Mouse (Mus musculus) ES-E14 (cell line): ENCODE results near the gene Alk. TPM values are rescaled to one million over a fixed set of nuclear protein-coding genes. Genes with fewer than 3 reads are reported as not detected.

Experiments
- DNase-seq: peaks from one replicate; pipeline ENCODE4 v3.0.0-alpha.2; 2013; ENCODE audit warnings: low read depth, low spot score
- H3K27ac ChIP-seq: 2 replicates; pipeline ENCODE4 v1.5.1; 2012; ENCODE audit warnings: low read depth, mild to moderate bottlenecking, low read length, moderate library complexity, mixed read lengths; ENCODE audit not compliant: poor library complexity, insufficient read depth, severe bottlenecking
- H3K36me3 ChIP-seq: 2 replicates; pipeline ENCODE4 v1.6.1; 2012; ENCODE audit warnings: mild to moderate bottlenecking, low read length, moderate library complexity, mixed read lengths; ENCODE audit not compliant: control insufficient read depth, poor library complexity, insufficient read depth, severe bottlenecking
- H3K4me1 ChIP-seq, 2 experiments: fragments of 150-350 bp in 1 of 2; sonication (generic) in 1 of 2; 2 replicates each; pipeline ENCODE4 v1.6.1; 2012; ENCODE audit warnings: low read length in 2 of 2, mild to moderate bottlenecking in 1 of 2, mixed read lengths in 1 of 2; ENCODE audit not compliant: control insufficient read depth in 2 of 2, insufficient read depth in 2 of 2, poor library complexity in 1 of 2
- H3K4me3 ChIP-seq, 2 experiments: fragments of 150-350 bp in 1 of 2; sonication (generic) in 1 of 2; 2 replicates each; pipeline ENCODE4 v1.5.1; 2012; ENCODE audit warnings: low read length in 2 of 2, low read depth in 1 of 2, mild to moderate bottlenecking in 1 of 2, mixed read lengths in 1 of 2; ENCODE audit not compliant: insufficient read depth in 1 of 2, poor library complexity in 1 of 2, severe bottlenecking in 1 of 2
- H3K9ac ChIP-seq: 2 replicates; pipeline ENCODE4 v1.6.1; 2012; ENCODE audit warnings: low read depth, mild to moderate bottlenecking, low read length, mixed read lengths; ENCODE audit not compliant: poor library complexity, insufficient read depth, severe bottlenecking
- H3K9me3 ChIP-seq: fragments of 150-350 bp; sonication (generic); 2 replicates; pipeline ENCODE4 v1.6.1; 2012; ENCODE audit warnings: low read depth, mild to moderate bottlenecking, low read length; ENCODE audit not compliant: control insufficient read depth, insufficient read depth
- CHD2 ChIP-seq: IDR thresholded peaks from 2 replicates; pipeline ENCODE4 v1.6.1; 2014; ENCODE audit warnings: mild to moderate bottlenecking, low read depth, low read length, inconsistent platforms
- HCFC1 ChIP-seq: IDR thresholded peaks from 2 replicates; pipeline ENCODE4 v1.6.1; 2012; ENCODE audit warnings: low read length, inconsistent platforms, borderline replicate concordance; ENCODE audit not compliant: insufficient read depth
- MAFK ChIP-seq: IDR thresholded peaks from 2 replicates; pipeline ENCODE4 v1.6.1; 2014; ENCODE audit warnings: mild to moderate bottlenecking, low read depth, low read length, inconsistent platforms; ENCODE audit not compliant: insufficient read depth
- ZC3H11A ChIP-seq: IDR thresholded peaks from 2 replicates; pipeline ENCODE4 v1.6.1; 2012; ENCODE audit warnings: low read depth, mild to moderate bottlenecking, inconsistent platforms, low read length, borderline replicate concordance
- ZNF384 ChIP-seq: IDR thresholded peaks from 2 replicates; pipeline ENCODE4 v1.6.1; 2012; ENCODE audit warnings: low read depth, low read length, inconsistent platforms
- in situ Hi-C, 2 experiments: fragments of 600-800 bp; cut with MboI; formaldehyde crosslinking; loops; one replicate each; pipeline ENCODE4 v1.15.1; 2025; ENCODE audit warnings: low sequenced_read_pairs in 2 of 2, inconsistent platforms in 1 of 2; ENCODE audit not compliant: unreplicated experiment in 2 of 2
- total RNA-seq: library from RNA; depleted of rRNA; stranded (reverse); fragments of 300-350 nt; gene quantifications from 2 replicates; pipeline ENCODE4 v1.2.3, GENCODE M21; 2012

Gene Alk
- total RNA-seq, 1 experiment = 0.58 TPM

GRCm38 (mm10) chr17:72023323-72023722, 581.1 kb downstream of the Alk start:
- no peak overlapping the region for H3K4me3 ChIP-seq
- no peak for DNase-seq
- H3K27ac ChIP-seq = no peak overlapping the region
- in situ Hi-C loops = no loop called here
- no peaks in the 10 kb centered on the region for H3K9me3 ChIP-seq
- TF ChIP-seq ZNF384 (no peak), HCFC1 (no peak), ZC3H11A (no peak), CHD2 (no peak), MAFK (no peak)
- no peaks in the 10 kb centered on the region for H3K36me3 ChIP-seq
- H3K4me1 ChIP-seq = no peaks in the 10 kb centered on the region
- H3K9ac ChIP-seq = no peak overlapping the region

GRCm38 (mm10) chr17:72021733-72022669, 582.4 kb downstream of the Alk start:
- Histone ChIP-seq H3K9me3 (no peaks in the 10 kb centered on the region), H3K27ac (no peak overlapping the region), H3K9ac (no peak overlapping the region), H3K36me3 (no peaks in the 10 kb centered on the region), H3K4me3 (no peak overlapping the region), H3K4me1 (no peaks in the 10 kb centered on the region)
- in situ Hi-C loops = no loop called here
- no peak for DNase-seq
- no peak for TF ChIP-seq HCFC1
- TF ChIP-seq CHD2 = no peak
- no peak for TF ChIP-seq MAFK
- TF ChIP-seq ZC3H11A = no peak
- no peak for TF ChIP-seq ZNF384

GRCm38 (mm10) chr17:72017329-72017728, 587.1 kb downstream of the Alk start:
- Histone ChIP-seq H3K4me1 (no peaks in the 10 kb centered on the region), H3K36me3 (no peaks in the 10 kb centered on the region), H3K27ac (no peak overlapping the region), H3K9ac (no peak overlapping the region), H3K4me3 (no peak overlapping the region), H3K9me3 (no peaks in the 10 kb centered on the region)
- DNase-seq = no peak
- in situ Hi-C loops = no loop called here
- TF ChIP-seq HCFC1 (no peak), ZC3H11A (no peak), CHD2 (no peak)

- H3K9ac ChIP-seq = no peak overlapping the region
- TF ChIP-seq CHD2 = no peak
- TF ChIP-seq ZC3H11A = no peak
- no peak overlapping the region for H3K27ac ChIP-seq
- no peak overlapping the region for H3K4me3 ChIP-seq
- in situ Hi-C loops = no loop called here
- H3K4me1 ChIP-seq = no peaks in the 10 kb centered on the region
- DNase-seq = no peak
- no peaks in the 10 kb centered on the region for H3K9me3 ChIP-seq
- no peaks in the 10 kb centered on the region for H3K36me3 ChIP-seq
Observed at GRCm38 (mm10) chr17:72015253-72015652, 589.2 kb downstream of the Alk start.

- Histone ChIP-seq H3K9me3 (no peaks in the 10 kb centered on the region), H3K9ac (no peak overlapping the region), H3K4me3 (no peak overlapping the region), H3K4me1 (no peaks in the 10 kb centered on the region), H3K36me3 (no peaks in the 10 kb centered on the region), H3K27ac (no peak overlapping the region)
- no peak for TF ChIP-seq ZC3H11A
- no peak for TF ChIP-seq ZNF384
- no peak for TF ChIP-seq MAFK
- TF ChIP-seq HCFC1 = no peak
- no peak for TF ChIP-seq CHD2
- no peak for DNase-seq
- in situ Hi-C loops = no loop called here
Observed at GRCm38 (mm10) chr17:72012775-72013174, 591.7 kb downstream of the Alk start.
